Mouse (Mus musculus): ENCODE data around the gene Csrnp1.

GRCm38 (mm10) chr9:119962987-119963667, 21.3 kb downstream of the Csrnp1 start:
- TF ChIP-seq CTCF (IDR thresholded peaks at IDR 0.05; ENCODE audit: insufficient read depth, low read depth, low read length): peak; percentile 64
- TF ChIP-seq POLR2A (IDR thresholded peaks at IDR 0.05; ENCODE audit: insufficient read depth, low read depth, low read length): no peak
